Mouse (Mus musculus): ENCODE measurements around the gene Tex26. TPM values are rescaled to one million over a fixed set of nuclear protein-coding genes. Genes with fewer than 3 reads are reported as not detected.

The Tex26 gene
- not detected for polyA plus RNA-seq (2017; shearing (Covaris generic))

GRCm38 (mm10) chr5:149439531-149440179, at the start of gene Tex26:
Gene Tex26 (plus strand): TSS chr5:149439660.

GRCm38 (mm10) chr5:149411509-149412193, 27.8 kb upstream of the Tex26 start, which contains the start of gene Medag:
Gene Medag (plus strand): TSS chr5:149411749.

Other genes starting within 250 kb of the Tex26 start
- 1.2 TPM for gene Alox5ap, start 174.9 kb upstream of the Tex26 start, polyA plus RNA-seq (2017; shearing (Covaris generic))
- gene Medag, start 27.9 kb upstream of the Tex26 start, polyA plus RNA-seq (2017; shearing (Covaris generic)): 2.9 TPM
- gene Wdr95, start 89.0 kb downstream of the Tex26 start, polyA plus RNA-seq (2017; shearing (Covaris generic)): 0.18 TPM
- 138 TPM for gene Hsph1, start 196.7 kb downstream of the Tex26 start, polyA plus RNA-seq (2017; shearing (Covaris generic))
- gene B3glct, start 238.6 kb downstream of the Tex26 start, polyA plus RNA-seq (2017; shearing (Covaris generic)): 2.7 TPM